Mouse (Mus musculus) intestine, embryonic 16.5 days (tissue): ENCODE results near the gene Grm7. TPM values are rescaled to one million over a fixed set of nuclear protein-coding genes. Genes with fewer than 3 reads are reported as not detected.

ENCODE experiments used
- ATAC-seq: fragments of 200-750 bp; cut with Nextera tagmentation; 2 replicates; pipeline ENCODE4 v1.8.0; 2017; ENCODE audit warnings: moderate TSS enrichment, moderate library complexity
- H3K27ac ChIP-seq: fragments of 300-500 bp; sonication (generic); 2 replicates; pipeline ENCODE4 v1.5.1; 2014; ENCODE audit warnings: mild to moderate bottlenecking, low read length
- H3K27me3 ChIP-seq: fragments of 300-500 bp; sonication (generic); replicated peaks from 2 replicates; pipeline ENCODE4 v1.6.1; 2014; ENCODE audit warnings: low read length, control low read depth, mixed read lengths; ENCODE audit not compliant: control insufficient read depth, insufficient read depth
- H3K36me3 ChIP-seq: fragments of 300-500 bp; sonication (generic); 2 replicates; pipeline ENCODE4 v1.6.1; 2014; ENCODE audit warnings: low read length, control low read depth; ENCODE audit not compliant: control insufficient read depth, insufficient read depth
- H3K4me1 ChIP-seq: fragments of 300-500 bp; sonication (generic); 2 replicates; pipeline ENCODE4 v1.6.1; 2014; ENCODE audit warnings: low read length, control low read depth, mixed read lengths; ENCODE audit not compliant: control insufficient read depth, insufficient read depth
- H3K4me2 ChIP-seq: fragments of 300-500 bp; sonication (generic); 2 replicates; pipeline ENCODE4 v1.6.1; 2014; ENCODE audit warnings: low read depth, low read length, control low read depth
- H3K4me3 ChIP-seq: fragments of 300-500 bp; sonication (generic); 2 replicates; pipeline ENCODE4 v1.5.1; 2014; ENCODE audit warnings: mild to moderate bottlenecking, low read length
- H3K9ac ChIP-seq: fragments of 300-500 bp; sonication (generic); 2 replicates; pipeline ENCODE4 v1.6.1; 2014; ENCODE audit warnings: low read depth, low read length
- H3K9me3 ChIP-seq: fragments of 300-500 bp; sonication (generic); 2 replicates; pipeline ENCODE4 v1.6.1; 2016; ENCODE audit warnings: low read length, control low read depth; ENCODE audit not compliant: control insufficient read depth
- WGBS: fragments of 180-500 bp; shearing (Covaris S2); extraction: QIAGEN DNeasy Blood & Tissue Kit; methylation state at CpG from one replicate; pipeline ENCODE4 v1.1.7; 2014; 5-methylcytosine and 5-hydroxymethylcytosine counted together
- polyA plus RNA-seq: library from polyadenylated mRNA; unstranded; fragments of >200 nt; fragmentation: Nextera tagmentation; extraction: Ambion mirVana; gene quantifications from 2 replicates; pipeline ENCODE4 v1.2.1, GENCODE M21; 2015

The Grm7 gene
- polyA plus RNA-seq, 1 experiment from 2014 or later, result 1.0 TPM

GRCm38 (mm10) chr6:111486081-111486480 is 840.7 kb downstream of the Grm7 start:
- H3K4me2 ChIP-seq, result no peak overlapping the region
- H3K4me3 ChIP-seq, result no peak overlapping the region
- H3K9ac ChIP-seq, result no peak overlapping the region
- H3K4me1 ChIP-seq, result no peaks in the 10 kb centered on the region
- H3K36me3 ChIP-seq, result no peaks in the 10 kb centered on the region
- H3K27ac ChIP-seq, result no peak overlapping the region
- ATAC-seq, result no peak
- H3K27me3 ChIP-seq, result no peaks in the 10 kb centered on the region
- H3K9me3 ChIP-seq, result no peaks in the 10 kb centered on the region

- no peak overlapping the region for H3K4me3 ChIP-seq
- H3K4me1 ChIP-seq, result no peaks in the 10 kb centered on the region
- ATAC-seq, result no peak
- no peak overlapping the region for H3K27ac ChIP-seq
- H3K9ac ChIP-seq, result no peak overlapping the region
- H3K36me3 ChIP-seq, result no peaks in the 10 kb centered on the region
- 86% methylated on average over 4 of the region's 4 CpGs for WGBS
- no peak overlapping the region for H3K4me2 ChIP-seq
- H3K27me3 ChIP-seq, result no peaks in the 10 kb centered on the region
- H3K9me3 ChIP-seq, result no peaks in the 10 kb centered on the region
Observed at GRCm38 (mm10) chr6:111487556-111487955, 842.2 kb downstream of the Grm7 start.

GRCm38 (mm10) chr6:111492166-111492565 is 846.8 kb downstream of the Grm7 start:
- Histone ChIP-seq H3K4me1 (no peaks in the 10 kb centered on the region), H3K4me3 (no peak overlapping the region), H3K27ac (no peak overlapping the region), H3K36me3 (no peaks in the 10 kb centered on the region), H3K9me3 (no peaks in the 10 kb centered on the region), H3K9ac (no peak overlapping the region), H3K4me2 (no peak overlapping the region), H3K27me3 (no peaks in the 10 kb centered on the region)
- ATAC-seq, result no peak

GRCm38 (mm10) chr6:111499542-111499941 is 854.2 kb downstream of the Grm7 start:
- no peak overlapping the region for H3K4me3 ChIP-seq
- no peaks in the 10 kb centered on the region for H3K36me3 ChIP-seq
- 75% methylated on average over 5 of the region's 5 CpGs for WGBS
- H3K9me3 ChIP-seq, result no peaks in the 10 kb centered on the region
- no peak overlapping the region for H3K4me2 ChIP-seq
- H3K9ac ChIP-seq, result no peak overlapping the region
- ATAC-seq, result no peak
- no peaks in the 10 kb centered on the region for H3K4me1 ChIP-seq
- no peak overlapping the region for H3K27ac ChIP-seq
- H3K27me3 ChIP-seq, result no peaks in the 10 kb centered on the region

GRCm38 (mm10) chr6:111510768-111511459 is 865.5 kb downstream of the Grm7 start:
- no peaks in the 10 kb centered on the region for H3K36me3 ChIP-seq
- no peaks in the 10 kb centered on the region for H3K9me3 ChIP-seq
- H3K4me1 ChIP-seq, result no peaks in the 10 kb centered on the region
- no peaks in the 10 kb centered on the region for H3K27me3 ChIP-seq
- WGBS, result 73% methylated on average over 1 of the region's 1 CpGs
- no peak for ATAC-seq
- no peak overlapping the region for H3K9ac ChIP-seq
- H3K27ac ChIP-seq, result no peak overlapping the region
- H3K4me2 ChIP-seq, result no peak overlapping the region
- H3K4me3 ChIP-seq, result no peak overlapping the region

GRCm38 (mm10) chr6:111512359-111512758 is 867.0 kb downstream of the Grm7 start:
- no peak overlapping the region for H3K4me2 ChIP-seq
- H3K36me3 ChIP-seq, result no peaks in the 10 kb centered on the region
- no peaks in the 10 kb centered on the region for H3K27me3 ChIP-seq
- H3K27ac ChIP-seq, result no peak overlapping the region
- H3K9me3 ChIP-seq, result no peaks in the 10 kb centered on the region
- no peak overlapping the region for H3K4me3 ChIP-seq
- no peak for ATAC-seq
- 56% methylated on average over 2 of the region's 2 CpGs for WGBS
- no peaks in the 10 kb centered on the region for H3K4me1 ChIP-seq
- no peak overlapping the region for H3K9ac ChIP-seq

GRCm38 (mm10) chr6:111521229-111521628 is 875.8 kb downstream of the Grm7 start:
- Histone ChIP-seq H3K4me1 (no peaks in the 10 kb centered on the region), H3K4me2 (no peak overlapping the region), H3K27me3 (no peaks in the 10 kb centered on the region), H3K9ac (no peak overlapping the region), H3K27ac (no peak overlapping the region), H3K4me3 (no peak overlapping the region), H3K9me3 (no peaks in the 10 kb centered on the region), H3K36me3 (no peaks in the 10 kb centered on the region)
- 76% methylated on average over 1 of the region's 1 CpGs for WGBS
- no peak for ATAC-seq

GRCm38 (mm10) chr6:111522122-111522521 is 876.7 kb downstream of the Grm7 start:
- Histone ChIP-seq H3K9ac (no peak overlapping the region), H3K36me3 (no peaks in the 10 kb centered on the region), H3K9me3 (no peaks in the 10 kb centered on the region), H3K27ac (no peak overlapping the region), H3K4me2 (no peak overlapping the region), H3K4me1 (no peaks in the 10 kb centered on the region), H3K4me3 (no peak overlapping the region), H3K27me3 (no peaks in the 10 kb centered on the region)
- ATAC-seq, result 0 out of 2 replicates have a peak, but pooled peaks have one; percentile 38

GRCm38 (mm10) chr6:111529985-111530384 is 884.6 kb downstream of the Grm7 start:
- no peaks in the 10 kb centered on the region for H3K9me3 ChIP-seq
- no peak for ATAC-seq
- H3K4me3 ChIP-seq, result no peak overlapping the region
- H3K27me3 ChIP-seq, result no peaks in the 10 kb centered on the region
- WGBS, result 85% methylated on average over 2 of the region's 2 CpGs
- no peak overlapping the region for H3K27ac ChIP-seq
- H3K36me3 ChIP-seq, result no peaks in the 10 kb centered on the region
- H3K4me2 ChIP-seq, result no peak overlapping the region
- no peaks in the 10 kb centered on the region for H3K4me1 ChIP-seq
- H3K9ac ChIP-seq, result no peak overlapping the region

GRCm38 (mm10) chr6:111558588-111558987 is 913.2 kb downstream of the Grm7 start:
- H3K4me2 ChIP-seq, result no peak overlapping the region
- H3K27me3 ChIP-seq, result no peaks in the 10 kb centered on the region
- H3K4me1 ChIP-seq, result no peaks in the 10 kb centered on the region
- H3K9me3 ChIP-seq, result no peaks in the 10 kb centered on the region
- H3K36me3 ChIP-seq, result no peaks in the 10 kb centered on the region
- no peak for ATAC-seq
- H3K4me3 ChIP-seq, result no peak overlapping the region
- no peak overlapping the region for H3K27ac ChIP-seq
- no peak overlapping the region for H3K9ac ChIP-seq
- WGBS, result 69% methylated on average over 1 of the region's 1 CpGs
